Mouse (Mus musculus) bone marrow, adult 2 months (tissue): ENCODE measurements around the gene Nes. TPM values are rescaled to one million over a fixed set of nuclear protein-coding genes. Genes with fewer than 3 reads are reported as not detected.

ENCODE experiments used
- H3K27ac ChIP-seq: fragments of 200-500 bp; 2 replicates; pipeline ENCODE4 v1.5.1; 2012; ENCODE audit warnings: low read depth, mild to moderate bottlenecking, control low read depth, inconsistent platforms, low read length; ENCODE audit not compliant: control insufficient read depth, poor library complexity, insufficient read depth
- H3K4me1 ChIP-seq: fragments of 200-500 bp; 2 replicates; pipeline ENCODE4 v1.6.1; 2011; ENCODE audit warnings: low read length; ENCODE audit not compliant: control insufficient read depth, insufficient read depth
- H3K4me3 ChIP-seq: fragments of 200-500 bp; replicated peaks from 2 replicates; pipeline ENCODE3; 2011; ENCODE audit warnings: mild to moderate bottlenecking, low read depth, low read length, control low read depth; ENCODE audit not compliant: control insufficient read depth
- CTCF ChIP-seq: fragments of 200-500 bp; IDR thresholded peaks from 2 replicates; pipeline ENCODE4 v1.5.1; 2011; ENCODE audit warnings: low read length, control low read depth; ENCODE audit not compliant: control insufficient read depth, insufficient read depth
- POLR2A ChIP-seq: fragments of 200-500 bp; IDR thresholded peaks from 2 replicates; pipeline ENCODE4 v1.6.1; 2011; ENCODE audit warnings: low read depth, mild to moderate bottlenecking, control low read depth, low read length, borderline replicate concordance; ENCODE audit not compliant: control insufficient read depth
- WGBS: fragments of 180-500 bp; shearing (Covaris S2); methylation state at CpG from one replicate; pipeline ENCODE4 v1.1.7; 2018; 5-methylcytosine and 5-hydroxymethylcytosine counted together
- polyA plus RNA-seq: library from polyadenylated mRNA; stranded (reverse); fragments of >200 nt; gene quantifications from 2 replicates; pipeline ENCODE4 v1.2.4, GENCODE M21; 2011; ENCODE audit warnings: low replicate concordance; ENCODE audit not compliant: missing spikeins, insufficient read depth, insufficient read length

Gene Nes
- polyA plus RNA-seq, 1 experiment = 0.67 TPM

- no peak for TF ChIP-seq POLR2A
- peak; percentile 89 for TF ChIP-seq CTCF
- no peak overlapping the region for H3K4me3 ChIP-seq
- no peak overlapping the region for H3K27ac ChIP-seq
- WGBS = 97% methylated on average over 2 of the region's 2 CpGs
- H3K4me1 ChIP-seq = peaks cover 1% of the 10 kb centered on the region; the same call in 1 of the 2 replicates
These were observed 35.1 kb upstream of the Nes start for GRCm38 (mm10) chr3:87935776-87936175.

GRCm38 (mm10) chr3:87940611-87941010, 30.3 kb upstream of the Nes start:
- TF ChIP-seq POLR2A = no peak
- TF ChIP-seq CTCF = no peak
- Histone ChIP-seq H3K4me3 (no peak overlapping the region), H3K4me1 (no peaks in the 10 kb centered on the region), H3K27ac (no peak overlapping the region)
- 89% methylated on average over 5 of the region's 5 CpGs for WGBS

GRCm38 (mm10) chr3:87942471-87942870, 28.4 kb upstream of the Nes start:
- no peak overlapping the region for H3K27ac ChIP-seq
- H3K4me3 ChIP-seq = no peak overlapping the region
- TF ChIP-seq CTCF (no peak), POLR2A (no peak)
- H3K4me1 ChIP-seq = no peaks in the 10 kb centered on the region
- WGBS = 90% methylated on average over 2 of the region's 2 CpGs

GRCm38 (mm10) chr3:87943586-87943985, 27.3 kb upstream of the Nes start:
- H3K4me1 ChIP-seq = no peaks in the 10 kb centered on the region
- TF ChIP-seq CTCF (no peak), POLR2A (no peak)
- H3K27ac ChIP-seq = no peak overlapping the region
- WGBS = 80% methylated on average over 7 of the region's 7 CpGs
- H3K4me3 ChIP-seq = no peak overlapping the region

GRCm38 (mm10) chr3:87944838-87945600, 25.9 kb upstream of the Nes start:
- no peak overlapping the region for H3K4me3 ChIP-seq
- no peaks in the 10 kb centered on the region for H3K4me1 ChIP-seq
- TF ChIP-seq POLR2A = no peak
- TF ChIP-seq CTCF = no peak
- H3K27ac ChIP-seq = no peak overlapping the region
- WGBS = 60% methylated on average over 4 of the region's 4 CpGs

- Histone ChIP-seq H3K4me1 (no peaks in the 10 kb centered on the region), H3K27ac (no peak overlapping the region), H3K4me3 (no peak overlapping the region)
- TF ChIP-seq POLR2A (no peak), CTCF (no peak)
- 45% methylated on average over 12 of the region's 12 CpGs for WGBS
These were observed 24.9 kb upstream of the Nes start for GRCm38 (mm10) chr3:87945781-87946540.

- TF ChIP-seq CTCF = no peak
- no peak for TF ChIP-seq POLR2A
- Histone ChIP-seq H3K4me3 (no peak overlapping the region), H3K27ac (no peak overlapping the region), H3K4me1 (no peaks in the 10 kb centered on the region)
- 18% methylated on average over 1 of the region's 1 CpGs for WGBS
These were observed 24.4 kb upstream of the Nes start for GRCm38 (mm10) chr3:87946541-87946860.

GRCm38 (mm10) chr3:87947056-87947810, 23.6 kb upstream of the Nes start:
- TF ChIP-seq POLR2A (no peak), CTCF (no peak)
- H3K27ac ChIP-seq = no peak overlapping the region
- H3K4me1 ChIP-seq = no peaks in the 10 kb centered on the region
- 5% methylated on average over 26 of the region's 26 CpGs for WGBS
- H3K4me3 ChIP-seq = no peak overlapping the region
